Mouse (Mus musculus): ENCODE results near the gene Gja10. TPM values are rescaled to one million over a fixed set of nuclear protein-coding genes. Genes with fewer than 3 reads are reported as not detected.

Gene Gja10
- polyA plus RNA-seq, 1 experiment = not detected

GRCm38 (mm10) chr4:32571441-32571840 is 31.1 kb downstream of the Gja10 start:
- no peaks in the 10 kb centered on the region for H3K27me3 ChIP-seq (ENCODE audit: control insufficient read depth, insufficient read depth, low read length)
- H3K27ac ChIP-seq (ENCODE audit: insufficient read depth, low read depth, low read length) = no peak overlapping the region
- H3K4me1 ChIP-seq (ENCODE audit: control insufficient read depth, insufficient read depth, insufficient read length, low read length) = no peaks in the 10 kb centered on the region
- H3K4me3 ChIP-seq (ENCODE audit: low read depth, low read length) = no peak overlapping the region
- WGBS = 45% methylated on average over 3 of the region's 3 CpGs
- no peaks in the 10 kb centered on the region for H3K36me3 ChIP-seq (ENCODE audit: control insufficient read depth, insufficient read depth, low read length)
- TF ChIP-seq POLR2A (IDR thresholded peaks at IDR 0.05; ENCODE audit: low read depth, low read length) = no peak
- no peak for TF ChIP-seq CTCF (IDR thresholded peaks at IDR 0.05; ENCODE audit: extremely low read depth, insufficient read length, insufficient replicate concordance, low read depth, low read length)

- TF ChIP-seq POLR2A (IDR thresholded peaks at IDR 0.05; ENCODE audit: low read depth, low read length) (no peak), CTCF (IDR thresholded peaks at IDR 0.05; ENCODE audit: extremely low read depth, insufficient read length, insufficient replicate concordance, low read depth, low read length) (no peak)
- H3K4me1 ChIP-seq (ENCODE audit: control insufficient read depth, insufficient read depth, insufficient read length, low read length) = no peaks in the 10 kb centered on the region
- no peak overlapping the region for H3K27ac ChIP-seq (ENCODE audit: insufficient read depth, low read depth, low read length)
- H3K36me3 ChIP-seq (ENCODE audit: control insufficient read depth, insufficient read depth, low read length) = no peaks in the 10 kb centered on the region
- no peak overlapping the region for H3K4me3 ChIP-seq (ENCODE audit: low read depth, low read length)
- H3K27me3 ChIP-seq (ENCODE audit: control insufficient read depth, insufficient read depth, low read length) = no peaks in the 10 kb centered on the region
- 26% methylated on average over 8 of the region's 8 CpGs for WGBS
Measured at GRCm38 (mm10) chr4:32570939-32571317, 31.6 kb downstream of the Gja10 start.

- WGBS = 62% methylated on average over 17 of the region's 17 CpGs
- Histone ChIP-seq H3K4me3 (ENCODE audit: low read depth, low read length) (no peak overlapping the region), H3K36me3 (ENCODE audit: control insufficient read depth, insufficient read depth, low read length) (no peaks in the 10 kb centered on the region), H3K4me1 (ENCODE audit: control insufficient read depth, insufficient read depth, insufficient read length, low read length) (no peaks in the 10 kb centered on the region), H3K27ac (ENCODE audit: insufficient read depth, low read depth, low read length) (no peak overlapping the region), H3K27me3 (ENCODE audit: control insufficient read depth, insufficient read depth, low read length) (no peaks in the 10 kb centered on the region)
- TF ChIP-seq POLR2A (IDR thresholded peaks at IDR 0.05; ENCODE audit: low read depth, low read length) (no peak), CTCF (IDR thresholded peaks at IDR 0.05; ENCODE audit: extremely low read depth, insufficient read length, insufficient replicate concordance, low read depth, low read length) (no peak)
Measured at GRCm38 (mm10) chr4:32569995-32570938, 32.3 kb downstream of the Gja10 start.

- Histone ChIP-seq H3K4me3 (ENCODE audit: low read depth, low read length) (no peak overlapping the region), H3K36me3 (ENCODE audit: control insufficient read depth, insufficient read depth, low read length) (no peaks in the 10 kb centered on the region), H3K27ac (ENCODE audit: insufficient read depth, low read depth, low read length) (no peak overlapping the region), H3K4me1 (ENCODE audit: control insufficient read depth, insufficient read depth, insufficient read length, low read length) (no peaks in the 10 kb centered on the region), H3K27me3 (ENCODE audit: control insufficient read depth, insufficient read depth, low read length) (no peaks in the 10 kb centered on the region)
- TF ChIP-seq CTCF (IDR thresholded peaks at IDR 0.05; ENCODE audit: extremely low read depth, insufficient read length, insufficient replicate concordance, low read depth, low read length) (no peak), POLR2A (IDR thresholded peaks at IDR 0.05; ENCODE audit: low read depth, low read length) (no peak)
- WGBS = 81% methylated on average over 4 of the region's 4 CpGs
Measured at GRCm38 (mm10) chr4:32569054-32569453, 33.5 kb downstream of the Gja10 start.

GRCm38 (mm10) chr4:32564918-32565317 is 37.6 kb downstream of the Gja10 start:
- no peaks in the 10 kb centered on the region for H3K27me3 ChIP-seq (ENCODE audit: control insufficient read depth, insufficient read depth, low read length)
- peak overlapping the region; percentile 75 for H3K27ac ChIP-seq (ENCODE audit: insufficient read depth, low read depth, low read length)
- 72% methylated on average over 8 of the region's 8 CpGs for WGBS
- peaks cover 2% of the 10 kb centered on the region; the same call in 1 of the 2 replicates for H3K36me3 ChIP-seq (ENCODE audit: control insufficient read depth, insufficient read depth, low read length)
- no peaks in the 10 kb centered on the region for H3K4me1 ChIP-seq (ENCODE audit: control insufficient read depth, insufficient read depth, insufficient read length, low read length)
- H3K4me3 ChIP-seq (ENCODE audit: low read depth, low read length) = no peak overlapping the region
- TF ChIP-seq POLR2A (IDR thresholded peaks at IDR 0.05; ENCODE audit: low read depth, low read length) (no peak), CTCF (IDR thresholded peaks at IDR 0.05; ENCODE audit: extremely low read depth, insufficient read length, insufficient replicate concordance, low read depth, low read length) (no peak)

- Histone ChIP-seq H3K27me3 (ENCODE audit: control insufficient read depth, insufficient read depth, low read length) (no peaks in the 10 kb centered on the region), H3K36me3 (ENCODE audit: control insufficient read depth, insufficient read depth, low read length) (peaks cover 2% of the 10 kb centered on the region; the same call in 1 of the 2 replicates), H3K27ac (ENCODE audit: insufficient read depth, low read depth, low read length) (peak overlapping the region; percentile 75), H3K4me1 (ENCODE audit: control insufficient read depth, insufficient read depth, insufficient read length, low read length) (no peaks in the 10 kb centered on the region), H3K4me3 (ENCODE audit: low read depth, low read length) (no peak overlapping the region)
- WGBS = 80% methylated on average over 7 of the region's 7 CpGs
- no peak for TF ChIP-seq CTCF (IDR thresholded peaks at IDR 0.05; ENCODE audit: extremely low read depth, insufficient read length, insufficient replicate concordance, low read depth, low read length)
- no peak for TF ChIP-seq POLR2A (IDR thresholded peaks at IDR 0.05; ENCODE audit: low read depth, low read length)
Measured at GRCm38 (mm10) chr4:32564416-32564815, 38.1 kb downstream of the Gja10 start.

GRCm38 (mm10) chr4:32562319-32563115 is 40.0 kb downstream of the Gja10 start:
- Histone ChIP-seq H3K36me3 (ENCODE audit: control insufficient read depth, insufficient read depth, low read length) (peaks cover 2% of the 10 kb centered on the region; the same call in 1 of the 2 replicates), H3K4me1 (ENCODE audit: control insufficient read depth, insufficient read depth, insufficient read length, low read length) (no peaks in the 10 kb centered on the region), H3K27me3 (ENCODE audit: control insufficient read depth, insufficient read depth, low read length) (no peaks in the 10 kb centered on the region), H3K4me3 (ENCODE audit: low read depth, low read length) (no peak overlapping the region), H3K27ac (ENCODE audit: insufficient read depth, low read depth, low read length) (no peak overlapping the region)
- no peak for TF ChIP-seq CTCF (IDR thresholded peaks at IDR 0.05; ENCODE audit: extremely low read depth, insufficient read length, insufficient replicate concordance, low read depth, low read length)
- TF ChIP-seq POLR2A (IDR thresholded peaks at IDR 0.05; ENCODE audit: low read depth, low read length) = no peak
- WGBS = 96% methylated on average over 35 of the region's 35 CpGs

Measured in small intestine, adult 2 months (tissue).